Comparison of ENCODE assay signal across 10 mouse cellular contexts in genomic region chr6:51636019-51636568, GRCm38 (mm10).
DNase-seq lines count a peak whose midpoint lies in the region; ATAC-seq and TF ChIP-seq lines count a peak whose summit lies in the region.
"Had no signal": no experiment of that assay in that cellular context is flagged by ENCODE, and none has a peak within 500 bp of the region (broad histone marks: within the 10 kb centered on the region; RNA-seq: fewer than 3 reads in every experiment).

No protein-coding gene starts in this region.

- H3K9ac ChIP-seq in intestine, embryonic 14.5 days (ENCODE audit: low read length), result no peak overlapping the region
- H3K9ac ChIP-seq in intestine, postnatal 0 days (ENCODE audit: low read depth, low read length), result no peak overlapping the region
- no peak overlapping the region for H3K9ac ChIP-seq in liver, embryonic 14.5 days (replicated peaks)
- H3K9ac ChIP-seq in forebrain, postnatal 0 days, result no peak overlapping the region

- H3K4me3 ChIP-seq in intestine, embryonic 14.5 days (ENCODE audit: low read depth, low read length), result no peak overlapping the region
- no peak overlapping the region for H3K4me3 ChIP-seq in intestine, postnatal 0 days (ENCODE audit: low read depth, low read length)
- no peak overlapping the region for H3K4me3 ChIP-seq in liver, embryonic 14.5 days (ENCODE audit: insufficient read depth in 1 of 2, low read depth in 2 of 2, low read length in 2 of 2)
- H3K4me3 ChIP-seq in forebrain, postnatal 0 days (ENCODE audit: low read depth, low read length), result no peak overlapping the region

- 58% methylated on average over 11 of the region's 11 CpGs for WGBS in intestine, embryonic 14.5 days
- 36% methylated on average over 11 of the region's 11 CpGs for WGBS in intestine, postnatal 0 days
- WGBS in liver, embryonic 14.5 days (ENCODE audit: insufficient replicate concordance), result 7% methylated on average over 11 of the region's 11 CpGs
- WGBS in forebrain, postnatal 0 days, result 75% methylated on average over 11 of the region's 11 CpGs

- no peak overlapping the region for H3K27ac ChIP-seq in intestine, embryonic 14.5 days (ENCODE audit: low read depth)
- no peak overlapping the region for H3K27ac ChIP-seq in intestine, postnatal 0 days (ENCODE audit: low read depth, low read length)
- H3K27ac ChIP-seq in liver, embryonic 14.5 days, result no peak overlapping the region
- H3K27ac ChIP-seq in forebrain, postnatal 0 days (ENCODE audit: low read depth, low read length), result no peak overlapping the region
- H3K27ac ChIP-seq: hindbrain, postnatal 0 days had no signal

- no peaks in the 10 kb centered on the region for H3K36me3 ChIP-seq in intestine, embryonic 14.5 days (ENCODE audit: control insufficient read depth, insufficient read depth, low read length)
- H3K36me3 ChIP-seq in intestine, postnatal 0 days (ENCODE audit: control insufficient read depth, insufficient read depth), result no peaks in the 10 kb centered on the region
- no peaks in the 10 kb centered on the region for H3K36me3 ChIP-seq in liver, embryonic 14.5 days (replicated peaks; ENCODE audit: control insufficient read depth, insufficient read depth, low read depth)
- no peaks in the 10 kb centered on the region for H3K36me3 ChIP-seq in forebrain, postnatal 0 days (ENCODE audit: insufficient read depth)

- no peak for TF ChIP-seq CTCF in intestine, postnatal 0 days (IDR thresholded peaks at IDR 0.05; ENCODE audit: low read depth)
- TF ChIP-seq CTCF in liver, embryonic 14.5 days (IDR thresholded peaks at IDR 0.05; ENCODE audit: low read depth), result no peak
- TF ChIP-seq CTCF in forebrain, postnatal 0 days (IDR thresholded peaks at IDR 0.05; ENCODE audit: low read depth), result no peak

- no peak for DNase-seq in intestine, embryonic 14.5 days (ENCODE audit: low spot score)
- peak; percentile 74 for DNase-seq in MEL-GATA-1-ER (ENCODE audit: extremely low read depth, low read depth)
- DNase-seq in liver, embryonic 14.5 days (ENCODE audit: low read depth in 3 of 3, low spot score in 3 of 3), result no peak
- DNase-seq in monocyte, adult 2 months (ENCODE audit: low read depth in 1 of 2, low spot score in 2 of 2), result peak; percentile 46 to 59
- DNase-seq in forebrain, postnatal 0 days, result no peak
- DNase-seq in embryo, embryonic 11 days, result no peak
- no peak for DNase-seq in right cerebral cortex, postnatal 10 days (ENCODE audit: low spot score in 2 of 2)
- DNase-seq: right cerebral cortex, adult 18-20 months had no signal

- H3K9me3 ChIP-seq in intestine, embryonic 14.5 days (ENCODE audit: control insufficient read depth, low read length), result no peaks in the 10 kb centered on the region
- no peaks in the 10 kb centered on the region for H3K9me3 ChIP-seq in intestine, postnatal 0 days (ENCODE audit: control insufficient read depth)
- H3K9me3 ChIP-seq in liver, embryonic 14.5 days (ENCODE audit: control insufficient read depth, low read length), result no peaks in the 10 kb centered on the region
- no peaks in the 10 kb centered on the region for H3K9me3 ChIP-seq in forebrain, postnatal 0 days (ENCODE audit: low read length)

- no peaks in the 10 kb centered on the region for H3K27me3 ChIP-seq in intestine, embryonic 14.5 days (replicated peaks; ENCODE audit: control insufficient read depth, insufficient read depth, low read length)
- 0 out of 2 replicates have a peak, but pooled peaks cover 10% of the 10 kb centered on the region for H3K27me3 ChIP-seq in intestine, postnatal 0 days (replicated peaks; ENCODE audit: control insufficient read depth, insufficient read depth, low read length)
- H3K27me3 ChIP-seq in liver, embryonic 14.5 days (ENCODE audit: control insufficient read depth, insufficient read depth, low read length), result no peaks in the 10 kb centered on the region
- no peaks in the 10 kb centered on the region for H3K27me3 ChIP-seq in forebrain, postnatal 0 days (ENCODE audit: insufficient read depth, low read length)

- no peak for TF ChIP-seq EP300 in liver, embryonic 14.5 days (IDR thresholded peaks at IDR 0.05; ENCODE audit: low read depth)

- no peak for ATAC-seq in intestine, embryonic 14.5 days (replicated peaks; ENCODE audit: low FRiP score, low TSS enrichment, low read depth)
- ATAC-seq in intestine, postnatal 0 days, result no peak
- no peak for ATAC-seq in liver, embryonic 14.5 days (ENCODE audit: insufficient read depth)
- no peak for ATAC-seq in forebrain, postnatal 0 days
- ATAC-seq: hindbrain, postnatal 0 days had no signal

- peaks cover 15% of the 10 kb centered on the region; the same call in 1 of the 2 replicates for H3K4me1 ChIP-seq in intestine, embryonic 14.5 days (replicated peaks; ENCODE audit: control insufficient read depth, insufficient read depth, low read length)
- no peaks in the 10 kb centered on the region for H3K4me1 ChIP-seq in intestine, postnatal 0 days (replicated peaks; ENCODE audit: control insufficient read depth, insufficient read depth, low read length)
- peaks cover 14 to 42% of the 10 kb centered on the region in 2 experiments for H3K4me1 ChIP-seq in liver, embryonic 14.5 days (replicated peaks; ENCODE audit: control insufficient read depth in 2 of 2, insufficient read depth in 2 of 2, low read length in 1 of 2)
- H3K4me1 ChIP-seq in forebrain, postnatal 0 days (ENCODE audit: insufficient read depth), result no peaks in the 10 kb centered on the region

- 0 out of 2 replicates have a peak overlapping the region, but pooled peaks have one; percentile 5 for H3K4me2 ChIP-seq in intestine, embryonic 14.5 days (ENCODE audit: low read length)
- no peak overlapping the region for H3K4me2 ChIP-seq in intestine, postnatal 0 days (replicated peaks; ENCODE audit: low read depth)
- peak overlapping the region; percentile 29 for H3K4me2 ChIP-seq in liver, embryonic 14.5 days (ENCODE audit: low read depth)
- no peak overlapping the region for H3K4me2 ChIP-seq in forebrain, postnatal 0 days (ENCODE audit: low read depth)

Comparison
In these comparisons a context has a peak if more than half of its experiments do, and no peak if none do; other contexts are left out.
1. H3K4me2 ChIP-seq: peak in intestine, embryonic 14.5 days (single experiment) and liver, embryonic 14.5 days (single experiment); none in intestine, postnatal 0 days (single experiment) and forebrain, postnatal 0 days (single experiment).
2. DNase-seq: peak in MEL-GATA-1-ER (single experiment) and monocyte, adult 2 months (2 of 2); none in intestine, embryonic 14.5 days (single experiment), liver, embryonic 14.5 days (0 of 3), forebrain, postnatal 0 days (single experiment), embryo, embryonic 11 days (single experiment) and right cerebral cortex, postnatal 10 days (0 of 2).